Mouse (Mus musculus): ENCODE results near the gene Hdac8. TPM values are rescaled to one million over a fixed set of nuclear protein-coding genes. Genes with fewer than 3 reads are reported as not detected.

The Hdac8 gene
- polyA plus RNA-seq (2012; ENCODE audit: insufficient read depth, insufficient read length, low replicate concordance, missing spikeins) = not detected in 2 replicates

GRCm38 (mm10) chrX:102504644-102505481 lies at the start of gene Hdac8:
Gene Hdac8, minus strand, starts transcription at chrX:102505359.
- 23% methylated on average over 27 of the region's 27 CpGs for WGBS
- peak within 1 kb of the TSS; percentile 65 for H3K4me3 ChIP-seq (ENCODE audit: insufficient read depth, low read depth, low read length)
- peak within 1 kb of the TSS; percentile 83 for H3K27ac ChIP-seq (ENCODE audit: insufficient read depth, low read depth, low read length)
- H3K4me1 ChIP-seq (ENCODE audit: control insufficient read depth, insufficient read depth, low read length) = no peaks in the 10 kb centered on the region
- TF ChIP-seq POLR2A (IDR thresholded peaks at IDR 0.05; ENCODE audit: insufficient read depth, low read depth, low read length) = no peak
- TF ChIP-seq CTCF (IDR thresholded peaks at IDR 0.05; ENCODE audit: insufficient read depth, low read depth, low read length) = no peak

GRCm38 (mm10) chrX:102509205-102509604 lies 4.0 kb upstream of the Hdac8 start:
- no peak for TF ChIP-seq POLR2A (IDR thresholded peaks at IDR 0.05; ENCODE audit: insufficient read depth, low read depth, low read length)
- no peak for TF ChIP-seq CTCF (IDR thresholded peaks at IDR 0.05; ENCODE audit: insufficient read depth, low read depth, low read length)
- 71% methylated on average over 4 of the region's 4 CpGs for WGBS
- H3K4me3 ChIP-seq (ENCODE audit: insufficient read depth, low read depth, low read length) = no peak overlapping the region
- no peak overlapping the region for H3K27ac ChIP-seq (ENCODE audit: insufficient read depth, low read depth, low read length)
- no peaks in the 10 kb centered on the region for H3K4me1 ChIP-seq (ENCODE audit: control insufficient read depth, insufficient read depth, low read length)

GRCm38 (mm10) chrX:102504179-102504578 lies 980 bp downstream of the Hdac8 start:
- WGBS = 18% methylated on average over 10 of the region's 10 CpGs
- Histone ChIP-seq H3K4me3 (ENCODE audit: insufficient read depth, low read depth, low read length) (peak overlapping the region; percentile 65), H3K4me1 (ENCODE audit: control insufficient read depth, insufficient read depth, low read length) (no peaks in the 10 kb centered on the region), H3K27ac (ENCODE audit: insufficient read depth, low read depth, low read length) (no peak overlapping the region)
- TF ChIP-seq CTCF (IDR thresholded peaks at IDR 0.05; ENCODE audit: insufficient read depth, low read depth, low read length) (no peak), POLR2A (IDR thresholded peaks at IDR 0.05; ENCODE audit: insufficient read depth, low read depth, low read length) (no peak)

- no peak for TF ChIP-seq POLR2A (IDR thresholded peaks at IDR 0.05; ENCODE audit: insufficient read depth, low read depth, low read length)
- no peak for TF ChIP-seq CTCF (IDR thresholded peaks at IDR 0.05; ENCODE audit: insufficient read depth, low read depth, low read length)
- 55% methylated on average over 6 of the region's 6 CpGs for WGBS
- Histone ChIP-seq H3K27ac (ENCODE audit: insufficient read depth, low read depth, low read length) (no peak overlapping the region), H3K4me1 (ENCODE audit: control insufficient read depth, insufficient read depth, low read length) (no peaks in the 10 kb centered on the region), H3K4me3 (ENCODE audit: insufficient read depth, low read depth, low read length) (no peak overlapping the region)
These were observed 11.0 kb downstream of the Hdac8 start for GRCm38 (mm10) chrX:102493992-102494730.

- Histone ChIP-seq H3K4me3 (ENCODE audit: insufficient read depth, low read depth, low read length) (no peak overlapping the region), H3K27ac (ENCODE audit: insufficient read depth, low read depth, low read length) (no peak overlapping the region), H3K4me1 (ENCODE audit: control insufficient read depth, insufficient read depth, low read length) (no peaks in the 10 kb centered on the region)
- WGBS = 71% methylated on average over 7 of the region's 7 CpGs
- TF ChIP-seq POLR2A (IDR thresholded peaks at IDR 0.05; ENCODE audit: insufficient read depth, low read depth, low read length) = no peak
- TF ChIP-seq CTCF (IDR thresholded peaks at IDR 0.05; ENCODE audit: insufficient read depth, low read depth, low read length) = no peak
These were observed 19.6 kb downstream of the Hdac8 start for GRCm38 (mm10) chrX:102485575-102485974.

GRCm38 (mm10) chrX:102479665-102480064 lies 25.5 kb downstream of the Hdac8 start:
- TF ChIP-seq POLR2A (IDR thresholded peaks at IDR 0.05; ENCODE audit: insufficient read depth, low read depth, low read length) (no peak), CTCF (IDR thresholded peaks at IDR 0.05; ENCODE audit: insufficient read depth, low read depth, low read length) (no peak)
- no peaks in the 10 kb centered on the region for H3K4me1 ChIP-seq (ENCODE audit: control insufficient read depth, insufficient read depth, low read length)
- H3K27ac ChIP-seq (ENCODE audit: insufficient read depth, low read depth, low read length) = no peak overlapping the region
- 44% methylated on average over 4 of the region's 4 CpGs for WGBS
- H3K4me3 ChIP-seq (ENCODE audit: insufficient read depth, low read depth, low read length) = no peak overlapping the region

GRCm38 (mm10) chrX:102478965-102479364 lies 26.2 kb downstream of the Hdac8 start:
- no peak overlapping the region for H3K4me3 ChIP-seq (ENCODE audit: insufficient read depth, low read depth, low read length)
- TF ChIP-seq POLR2A (IDR thresholded peaks at IDR 0.05; ENCODE audit: insufficient read depth, low read depth, low read length) (no peak), CTCF (IDR thresholded peaks at IDR 0.05; ENCODE audit: insufficient read depth, low read depth, low read length) (no peak)
- H3K4me1 ChIP-seq (ENCODE audit: control insufficient read depth, insufficient read depth, low read length) = no peaks in the 10 kb centered on the region
- WGBS = 30% methylated on average over 4 of the region's 4 CpGs
- no peak overlapping the region for H3K27ac ChIP-seq (ENCODE audit: insufficient read depth, low read depth, low read length)

GRCm38 (mm10) chrX:102478481-102478880 lies 26.7 kb downstream of the Hdac8 start:
- no peak for TF ChIP-seq CTCF (IDR thresholded peaks at IDR 0.05; ENCODE audit: insufficient read depth, low read depth, low read length)
- no peak for TF ChIP-seq POLR2A (IDR thresholded peaks at IDR 0.05; ENCODE audit: insufficient read depth, low read depth, low read length)
- no peaks in the 10 kb centered on the region for H3K4me1 ChIP-seq (ENCODE audit: control insufficient read depth, insufficient read depth, low read length)
- H3K4me3 ChIP-seq (ENCODE audit: insufficient read depth, low read depth, low read length) = no peak overlapping the region
- no peak overlapping the region for H3K27ac ChIP-seq (ENCODE audit: insufficient read depth, low read depth, low read length)
- WGBS = 88% methylated on average over 3 of the region's 3 CpGs

- no peak overlapping the region for H3K4me3 ChIP-seq (ENCODE audit: insufficient read depth, low read depth, low read length)
- TF ChIP-seq CTCF (IDR thresholded peaks at IDR 0.05; ENCODE audit: insufficient read depth, low read depth, low read length) = no peak
- TF ChIP-seq POLR2A (IDR thresholded peaks at IDR 0.05; ENCODE audit: insufficient read depth, low read depth, low read length) = no peak
- no peak overlapping the region for H3K27ac ChIP-seq (ENCODE audit: insufficient read depth, low read depth, low read length)
- WGBS = 31% methylated on average over 3 of the region's 3 CpGs
- no peaks in the 10 kb centered on the region for H3K4me1 ChIP-seq (ENCODE audit: control insufficient read depth, insufficient read depth, low read length)
These were observed 28.4 kb downstream of the Hdac8 start for GRCm38 (mm10) chrX:102476784-102477183.

Data from olfactory bulb, adult 2 months (tissue).